Mouse (Mus musculus): ENCODE results near the gene Arpc5l. TPM values are rescaled to one million over a fixed set of nuclear protein-coding genes. Genes with fewer than 3 reads are reported as not detected.

Arpc5l gene
- total RNA-seq, 2 experiments from 2014 or later, result 39.5 to 77.5 TPM

GRCm38 (mm10) chr2:39040215-39040614, 35.1 kb downstream of the Arpc5l start:
- ATAC-seq (replicated peaks; ENCODE audit: low FRiP score, low TSS enrichment, poor library complexity, severe bottlenecking), result no peak

DNA sequence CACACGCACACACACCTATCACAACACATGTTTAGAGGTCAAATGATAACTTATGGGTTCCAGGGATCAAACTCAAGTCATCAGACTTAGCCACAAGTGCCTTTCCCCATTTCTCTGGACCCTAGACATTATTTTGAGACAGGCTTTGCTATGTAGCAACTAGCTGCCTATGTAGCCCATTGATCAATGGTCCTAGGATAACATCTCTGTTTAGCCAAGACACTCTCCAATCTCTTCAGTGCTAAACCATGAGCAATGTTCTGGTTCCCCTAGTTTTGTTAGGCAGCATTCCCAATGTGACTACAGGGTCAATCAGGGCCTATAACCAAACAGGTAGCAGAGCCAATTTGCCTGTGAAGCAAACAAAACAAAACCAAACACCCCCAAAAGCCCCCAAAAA, 43.4 kb downstream of the Arpc5l start:
- no peak for ATAC-seq (replicated peaks; ENCODE audit: low FRiP score, low TSS enrichment, poor library complexity, severe bottlenecking)

GRCm38 (mm10) chr2:39064687-39065399, 59.7 kb downstream of the Arpc5l start:
- ATAC-seq (replicated peaks; ENCODE audit: low FRiP score, low TSS enrichment, poor library complexity, severe bottlenecking), result peak; percentile 67

Other genes starting within 250 kb of the Arpc5l start
- 0.32 and 6.0 TPM in 2 replicates for gene Nr6a1, start 77.7 kb upstream of the Arpc5l start, total RNA-seq (2014; fragmentation: Nextera tagmentation)
- gene Nr6a1, start 77.7 kb upstream of the Arpc5l start, total RNA-seq (2017), result 6.8 and 35.8 TPM in 2 replicates
- 0.42 TPM in 1 of 2 replicates, not detected in the other for gene Olfml2a, start 73.4 kb upstream of the Arpc5l start, total RNA-seq (2014; fragmentation: Nextera tagmentation)
- not detected in 2 replicates for gene Olfml2a, start 73.4 kb upstream of the Arpc5l start, total RNA-seq (2017)
- 0.89 and 1.4 TPM in 2 replicates for gene Wdr38, start 7.9 kb upstream of the Arpc5l start, total RNA-seq (2014; fragmentation: Nextera tagmentation)
- 0.27 TPM in 1 of 2 replicates, not detected in the other for gene Wdr38, start 7.9 kb upstream of the Arpc5l start, total RNA-seq (2017)
- gene Rpl35, start 276 bp downstream of the Arpc5l start, total RNA-seq (2014; fragmentation: Nextera tagmentation), result 1,595 and 1,825 TPM in 2 replicates
- 1,385 and 1,766 TPM in 2 replicates for gene Rpl35, start 276 bp downstream of the Arpc5l start, total RNA-seq (2017)
- gene Golga1, start 60.2 kb downstream of the Arpc5l start, total RNA-seq (2014; fragmentation: Nextera tagmentation), result 21.3 and 32.2 TPM in 2 replicates
- gene Golga1, start 60.2 kb downstream of the Arpc5l start, total RNA-seq (2017), result 17.5 and 21.8 TPM in 2 replicates
- 6.6 and 24.4 TPM in 2 replicates for gene Scai, start 185.4 kb downstream of the Arpc5l start, total RNA-seq (2014; fragmentation: Nextera tagmentation)
- gene Scai, start 185.4 kb downstream of the Arpc5l start, total RNA-seq (2017), result 6.0 and 12.0 TPM in 2 replicates
- 53.6 and 71.1 TPM in 2 replicates for gene Ppp6c, start 221.1 kb downstream of the Arpc5l start, total RNA-seq (2014; fragmentation: Nextera tagmentation)
- 80.9 TPM in 2 replicates for gene Ppp6c, start 221.1 kb downstream of the Arpc5l start, total RNA-seq (2017)